Mouse (Mus musculus): ENCODE results near the gene Ms4a13. TPM values are rescaled to one million over a fixed set of nuclear protein-coding genes. Genes with fewer than 3 reads are reported as not detected.
"Not testable (repeated sequence)": the region's sequence is repeated elsewhere in the genome, so short reads cannot be mapped to it uniquely, and the experiment has no call there.

The Ms4a13 gene
- polyA plus RNA-seq, 1 experiment, result not detected

DNA sequence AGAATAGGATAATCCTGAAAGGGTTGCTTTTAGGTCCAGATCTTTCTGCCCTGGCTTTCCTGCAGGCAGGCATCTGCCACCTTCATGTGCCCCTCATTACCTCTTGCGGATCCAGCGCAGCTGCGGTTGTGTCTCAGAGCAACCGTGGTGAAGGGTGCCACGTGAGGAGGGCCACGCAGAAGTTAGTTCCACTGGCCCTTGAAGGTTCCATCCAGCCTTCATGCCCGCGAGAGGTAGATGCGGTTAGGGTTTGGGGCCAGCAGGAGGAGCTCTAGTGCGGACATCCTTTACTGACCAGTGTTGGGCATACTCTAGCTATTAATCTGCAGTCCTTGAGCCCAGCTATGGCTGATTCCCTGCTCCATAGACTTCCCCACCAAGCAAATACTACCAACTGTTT, 31.4 kb downstream of the Ms4a13 start, which contains the start of gene 1700025F22Rik:
TSS of gene 1700025F22Rik (minus strand) at position 149 of the 400 bp plus-strand sequence.
- TF ChIP-seq CTCF (IDR thresholded peaks at IDR 0.05; ENCODE audit: extremely low read depth, insufficient read depth, low read length) (no peak), POLR2A (IDR thresholded peaks at IDR 0.05; ENCODE audit: extremely low read depth, insufficient read depth, low read length) (no peak)
- Histone ChIP-seq H3K4me1 (ENCODE audit: control insufficient read depth, insufficient read depth, low read length) (no peaks in the 10 kb centered on the region), H3K27ac (ENCODE audit: insufficient read depth, low read length) (no peak within 1 kb of the TSS), H3K4me3 (ENCODE audit: insufficient read depth, low read length) (no peak within 1 kb of the TSS)

DNA sequence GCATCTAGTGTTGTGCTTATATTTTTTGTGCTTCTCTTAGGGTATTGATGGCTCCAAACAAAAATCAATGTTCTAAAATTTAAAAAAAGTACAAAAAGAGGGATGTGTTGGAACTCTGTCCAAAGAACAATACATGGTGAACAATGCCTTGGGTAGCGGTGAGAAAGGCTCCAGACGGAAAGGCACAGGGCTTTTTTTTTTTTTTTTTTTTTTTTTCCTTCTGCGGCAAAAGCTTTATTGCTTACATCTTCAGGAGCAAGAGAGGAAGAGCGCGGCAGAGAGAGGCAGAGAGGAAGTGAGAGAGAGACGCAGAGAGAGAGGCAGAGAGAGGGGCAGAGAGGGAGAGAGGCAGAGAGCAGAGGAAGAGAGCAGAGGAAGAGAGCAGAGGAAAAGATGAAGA, 38.6 kb downstream of the Ms4a13 start:
- not testable (repeated sequence) for H3K4me1 ChIP-seq (ENCODE audit: control insufficient read depth, insufficient read depth, low read length); H3K4me3 ChIP-seq (ENCODE audit: insufficient read depth, low read length); H3K27ac ChIP-seq (ENCODE audit: insufficient read depth, low read length)

DNA sequence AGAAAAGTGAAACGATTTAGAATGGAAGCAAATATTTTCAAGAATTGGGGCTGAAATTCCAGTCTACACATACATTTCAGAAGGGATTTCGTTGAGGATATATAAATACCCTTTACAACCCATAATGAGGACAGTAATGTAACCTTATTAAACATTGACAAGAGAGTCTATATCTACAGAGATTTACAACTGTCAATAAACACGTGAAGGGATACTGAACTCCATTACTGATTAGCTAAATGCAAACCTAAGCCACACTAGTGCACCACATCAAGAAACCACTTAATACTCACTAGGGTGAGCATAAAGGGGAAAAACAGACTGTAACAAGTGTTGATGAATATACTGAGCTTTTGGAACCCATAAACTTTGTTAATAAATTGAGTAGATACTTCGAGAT, 61.2 kb downstream of the Ms4a13 start:
- no peak overlapping the region for H3K4me3 ChIP-seq (ENCODE audit: insufficient read depth, low read length)
- no peaks in the 10 kb centered on the region for H3K4me1 ChIP-seq (ENCODE audit: control insufficient read depth, insufficient read depth, low read length)
- H3K27ac ChIP-seq (ENCODE audit: insufficient read depth, low read length), result no peak overlapping the region
- no peak for TF ChIP-seq POLR2A (IDR thresholded peaks at IDR 0.05; ENCODE audit: extremely low read depth, insufficient read depth, low read length)
- no peak for TF ChIP-seq CTCF (IDR thresholded peaks at IDR 0.05; ENCODE audit: extremely low read depth, insufficient read depth, low read length)

DNA sequence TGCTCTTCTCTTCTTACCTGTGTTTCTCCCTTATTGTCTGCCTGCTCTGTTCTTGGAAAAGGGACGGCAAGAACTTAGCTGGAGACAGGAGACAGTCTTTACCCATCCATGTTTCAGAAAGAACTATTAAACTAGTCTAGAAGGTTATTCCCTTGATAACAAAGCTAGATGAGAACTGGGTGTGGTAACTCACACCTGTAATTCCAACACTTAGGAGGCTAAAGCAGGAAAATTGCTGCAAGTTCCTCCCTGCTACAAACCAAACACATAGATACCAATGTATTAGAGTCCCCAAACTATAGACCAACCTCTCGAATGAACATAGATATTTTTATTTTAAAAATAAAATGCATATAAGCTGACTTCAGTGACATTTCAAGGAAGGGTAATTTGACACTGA, 61.7 kb downstream of the Ms4a13 start:
- H3K4me1 ChIP-seq (ENCODE audit: control insufficient read depth, insufficient read depth, low read length), result no peaks in the 10 kb centered on the region
- TF ChIP-seq CTCF (IDR thresholded peaks at IDR 0.05; ENCODE audit: extremely low read depth, insufficient read depth, low read length) (no peak), POLR2A (IDR thresholded peaks at IDR 0.05; ENCODE audit: extremely low read depth, insufficient read depth, low read length) (no peak)
- no peak overlapping the region for H3K4me3 ChIP-seq (ENCODE audit: insufficient read depth, low read length)
- H3K27ac ChIP-seq (ENCODE audit: insufficient read depth, low read length), result no peak overlapping the region

DNA sequence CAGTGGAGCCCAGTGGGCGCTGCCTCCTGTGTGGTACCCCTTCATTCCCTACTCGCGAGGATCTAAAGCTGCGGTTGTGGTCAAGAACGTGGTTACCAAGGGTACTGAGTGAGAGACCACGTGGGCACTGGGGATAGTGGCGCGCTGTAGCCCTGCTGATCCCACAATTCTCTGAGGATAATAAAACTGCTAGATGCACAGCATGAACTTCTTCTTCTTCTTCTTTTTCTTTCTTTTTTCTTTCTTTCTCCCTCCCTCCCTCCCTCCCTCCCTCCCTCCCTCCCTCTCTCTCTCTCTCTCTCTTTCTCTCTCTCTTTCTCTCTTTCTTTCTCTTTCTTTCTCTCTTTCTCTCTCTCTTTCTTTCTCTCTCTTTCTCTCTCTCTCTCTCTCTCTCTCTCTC, 65.8 kb downstream of the Ms4a13 start, which contains the start of gene 1700017D01Rik:
TSS of gene 1700017D01Rik (minus strand) at position 101 of the 400 bp plus-strand sequence.
- H3K4me1 ChIP-seq (ENCODE audit: control insufficient read depth, insufficient read depth, low read length); H3K27ac ChIP-seq (ENCODE audit: insufficient read depth, low read length); H3K4me3 ChIP-seq (ENCODE audit: insufficient read depth, low read length): not testable (repeated sequence)

DNA sequence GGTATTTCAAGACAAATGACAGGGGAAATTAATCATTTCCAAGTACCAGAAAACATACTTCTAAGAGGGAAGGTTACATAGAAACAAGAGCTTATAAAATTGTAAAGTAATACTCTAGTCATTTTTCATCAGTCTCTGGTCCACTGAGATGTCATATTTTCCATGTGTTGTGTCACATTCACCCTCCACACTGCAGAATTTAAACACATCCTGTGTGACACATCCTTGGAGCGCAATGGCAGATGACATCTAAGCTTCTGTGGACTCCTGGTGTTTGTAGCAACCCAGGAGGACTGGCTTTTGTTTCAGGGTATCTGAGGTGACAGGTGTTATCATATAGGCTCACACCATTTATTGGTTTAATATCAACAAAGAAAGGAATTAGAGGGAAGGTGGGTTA, 66.8 kb downstream of the Ms4a13 start:
- no peaks in the 10 kb centered on the region for H3K4me1 ChIP-seq (ENCODE audit: control insufficient read depth, insufficient read depth, low read length)
- H3K4me3 ChIP-seq (ENCODE audit: insufficient read depth, low read length), result no peak overlapping the region
- H3K27ac ChIP-seq (ENCODE audit: insufficient read depth, low read length), result no peak overlapping the region
- TF ChIP-seq POLR2A (IDR thresholded peaks at IDR 0.05; ENCODE audit: extremely low read depth, insufficient read depth, low read length), result no peak
- no peak for TF ChIP-seq CTCF (IDR thresholded peaks at IDR 0.05; ENCODE audit: extremely low read depth, insufficient read depth, low read length)

DNA sequence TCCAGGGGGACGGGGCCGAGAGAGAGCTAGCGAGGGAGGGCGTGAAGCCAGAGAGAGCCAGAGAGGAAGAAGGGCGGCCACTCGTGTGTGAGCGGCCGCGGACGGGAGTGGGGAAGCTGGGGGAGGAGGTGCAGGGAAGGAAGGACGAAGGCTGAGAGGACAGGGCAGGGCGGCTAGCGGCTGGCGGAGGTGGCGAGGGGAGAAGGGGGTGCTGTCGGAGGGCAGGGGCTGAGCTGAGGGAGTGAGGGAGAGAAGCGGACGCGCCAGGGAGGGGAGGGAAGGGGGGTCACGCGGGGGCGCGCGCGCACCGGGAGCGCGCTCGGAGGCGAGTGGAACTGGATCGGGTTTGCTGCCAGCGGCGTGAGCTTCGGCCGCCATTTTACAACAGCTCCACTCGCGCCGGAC, 75.5 kb downstream of the Ms4a13 start:
- H3K4me1 ChIP-seq (ENCODE audit: control insufficient read depth, insufficient read depth, low read length); H3K27ac ChIP-seq (ENCODE audit: insufficient read depth, low read length): not testable (repeated sequence)
- H3K4me3 ChIP-seq (ENCODE audit: insufficient read depth, low read length), result peak overlapping the region; percentile 56

Other genes with a start within 250 kb of the Ms4a13 start
- 5.0 and 5.5 TPM in 2 replicates for gene Ccdc86, start 247.5 kb downstream of the Ms4a13 start, polyA plus RNA-seq (2012; rRNA removed)
- not detected in 2 replicates for gene Ms4a10, start 222.1 kb downstream of the Ms4a13 start, polyA plus RNA-seq (2012; rRNA removed)
- gene Ms4a15, start 203.5 kb downstream of the Ms4a13 start, polyA plus RNA-seq (2012; rRNA removed), result not detected in 2 replicates
- gene Ms4a18, start 178.7 kb downstream of the Ms4a13 start, polyA plus RNA-seq (2012; rRNA removed), result not detected in 2 replicates
- gene Ms4a8a, start 115.6 kb downstream of the Ms4a13 start, polyA plus RNA-seq (2012; rRNA removed), result 0.11 and 0.13 TPM in 2 replicates
- gene 1700017D01Rik, start 65.9 kb downstream of the Ms4a13 start, polyA plus RNA-seq (2012; rRNA removed), result not detected in 2 replicates
- gene 1700025F22Rik, start 31.4 kb downstream of the Ms4a13 start, polyA plus RNA-seq (2012; rRNA removed), result not detected in 2 replicates
- gene Ms4a12, start 35.7 kb upstream of the Ms4a13 start, polyA plus RNA-seq (2012; rRNA removed), result not detected in 2 replicates
- 0.04 and 0.10 TPM in 2 replicates for gene Ms4a1, start 69.5 kb upstream of the Ms4a13 start, polyA plus RNA-seq (2012; rRNA removed)
- not detected in 2 replicates for gene Ms4a5, start 87.1 kb upstream of the Ms4a13 start, polyA plus RNA-seq (2012; rRNA removed)
- gene Ms4a14, start 117.7 kb upstream of the Ms4a13 start, polyA plus RNA-seq (2012; rRNA removed), result 0.08 and 0.15 TPM in 2 replicates
- gene Ms4a7, start 139.4 kb upstream of the Ms4a13 start, polyA plus RNA-seq (2012; rRNA removed), result 0.66 and 1.0 TPM in 2 replicates
- gene Ms4a4a, start 178.8 kb upstream of the Ms4a13 start, polyA plus RNA-seq (2012; rRNA removed), result 0.17 and 0.21 TPM in 2 replicates
- 0.17 TPM in 1 of 2 replicates, not detected in the other for gene Ms4a4c, start 208.0 kb upstream of the Ms4a13 start, polyA plus RNA-seq (2012; rRNA removed)
- gene Ms4a4b, start 246.8 kb upstream of the Ms4a13 start, polyA plus RNA-seq (2012; rRNA removed), result 0.44 and 0.78 TPM in 2 replicates